In the genomic region with DNA sequence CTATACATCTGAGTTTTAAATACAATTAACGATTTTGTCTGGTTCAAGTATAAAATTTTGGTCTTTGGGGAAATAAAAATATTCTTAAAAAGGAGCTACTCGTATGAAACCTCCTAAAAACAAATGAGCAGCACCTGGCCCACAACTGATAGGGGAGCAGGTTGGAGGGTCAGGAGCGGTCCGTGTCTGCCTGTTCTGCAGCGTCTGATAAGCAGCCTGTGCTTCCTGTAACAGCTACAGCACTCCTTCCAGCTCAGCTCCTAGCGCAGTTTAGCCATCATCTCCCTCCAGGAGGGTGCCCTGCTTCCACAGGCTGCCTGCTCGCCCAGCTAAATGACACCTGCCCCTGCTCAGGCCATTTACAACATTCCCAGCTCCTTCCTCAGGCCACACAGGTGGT, we compare ENCODE assay signal across 13 mouse cellular contexts. TPM values are rescaled to one million over a fixed set of nuclear protein-coding genes. Genes with fewer than 3 reads are reported as not detected.
DNase-seq lines count a peak whose midpoint lies in the region; ATAC-seq lines count a peak whose summit lies in the region.
"Had no signal": no experiment of that assay in that cellular context is flagged by ENCODE, and none has a peak within 500 bp of the region (broad histone marks: within the 10 kb centered on the region; RNA-seq: fewer than 3 reads in every experiment).

No protein-coding gene starts in this region.

- no peak for DNase-seq in heart, adult 18-20 months
- peak; percentile 84 for DNase-seq in MEL-GATA-1-ER (ENCODE audit: extremely low read depth, low read depth)
- no peak for DNase-seq in frontal cortex, postnatal 10 days (ENCODE audit: low spot score in 2 of 2)
- no peak for DNase-seq in lung, postnatal 14 days
- no peak for DNase-seq in adrenal gland, postnatal 25 days
- DNase-seq: gastrocnemius, postnatal 14 days; kidney, postnatal 10 days; lung, postnatal 10 days; right cerebral cortex, postnatal 14 days had no signal

- no peak overlapping the region for H3K27ac ChIP-seq in heart, embryonic 16.5 days (ENCODE audit: low read length)
- H3K27ac ChIP-seq: embryonic facial prominence, embryonic 15.5 days had no signal

- H3K4me2 ChIP-seq in heart, embryonic 16.5 days (ENCODE audit: low read depth, low read length), result no peak overlapping the region
- H3K4me2 ChIP-seq: embryonic facial prominence, embryonic 15.5 days had no signal

- H3K27me3 ChIP-seq in heart, embryonic 16.5 days (ENCODE audit: control insufficient read depth, insufficient read depth, low read length), result no peaks in the 10 kb centered on the region
- H3K27me3 ChIP-seq in megakaryocyte, embryonic 14.5 days (replicated peaks), result no peaks in the 10 kb centered on the region
- H3K27me3 ChIP-seq: embryonic facial prominence, embryonic 15.5 days had no signal

- H3K4me1 ChIP-seq in heart, embryonic 16.5 days (ENCODE audit: control insufficient read depth, insufficient read depth, low read length), result peaks cover 19% of the 10 kb centered on the region
- peaks cover 76% of the 10 kb centered on the region for H3K4me1 ChIP-seq in megakaryocyte, embryonic 14.5 days

- H3K9ac ChIP-seq in heart, embryonic 16.5 days (ENCODE audit: low read length), result peak overlapping the region; percentile 22; the same call in 1 of the 2 replicates
- H3K9ac ChIP-seq: embryonic facial prominence, embryonic 15.5 days had no signal

- no peaks in the 10 kb centered on the region for H3K9me3 ChIP-seq in heart, embryonic 16.5 days (replicated peaks; ENCODE audit: control insufficient read depth, low read length)
- no peaks in the 10 kb centered on the region for H3K9me3 ChIP-seq in megakaryocyte, embryonic 14.5 days
- H3K9me3 ChIP-seq: embryonic facial prominence, embryonic 15.5 days had no signal

- H3K4me3 ChIP-seq in heart, embryonic 16.5 days (ENCODE audit: low read length), result no peak overlapping the region
- H3K4me3 ChIP-seq in megakaryocyte, embryonic 14.5 days (replicated peaks), result peak overlapping the region; percentile 91
- H3K4me3 ChIP-seq: embryonic facial prominence, embryonic 15.5 days had no signal

- no peaks in the 10 kb centered on the region for H3K36me3 ChIP-seq in heart, embryonic 16.5 days (ENCODE audit: control insufficient read depth, insufficient read depth)
- H3K36me3 ChIP-seq in megakaryocyte, embryonic 14.5 days (replicated peaks; ENCODE audit: low read length), result peaks cover 32% of the 10 kb centered on the region
- H3K36me3 ChIP-seq: embryonic facial prominence, embryonic 15.5 days had no signal

- ATAC-seq in heart, embryonic 16.5 days (replicated peaks; ENCODE audit: extremely low read depth, insufficient read depth, low FRiP score), result no peak
- peak; percentile 93 for ATAC-seq in common myeloid progenitor, adult 5-6 weeks (replicated peaks; ENCODE audit: low read depth, poor library complexity, severe bottlenecking)

- WGBS in heart, embryonic 16.5 days, result 26% methylated on average over 7 of the region's 7 CpGs

RNA-seq across cellular contexts. Expression of a gene that starts 13.8 kb away (rescaled TPM):
- 87.2 and 90.7 TPM in 2 replicates for polyA plus RNA-seq in heart, embryonic 16.5 days (2015; fragmentation: Nextera tagmentation; extraction: Ambion mirVana)
- total RNA-seq in heart, adult 18-20 months (2021), result 10 to 100 TPM; 57.4 to 61.0 TPM
- total RNA-seq in common myeloid progenitor, adult 5-6 weeks (2017), result 226 and 326 TPM in 2 replicates
- 1.3 and 2.5 TPM in 2 replicates for polyA plus RNA-seq in megakaryocyte, embryonic 14.5 days (2012; ENCODE audit: insufficient read depth, low replicate concordance)
- total RNA-seq in adrenal gland, postnatal 25 days (2021), result 75.1 and 76.7 TPM in 2 replicates
